Mouse (Mus musculus) liver, embryonic 13.5 days (tissue): Measurements from ENCODE around the gene Ntrk3. TPM values are rescaled to one million over a fixed set of nuclear protein-coding genes. Genes with fewer than 3 reads are reported as not detected.

ENCODE experiments used
- ATAC-seq: fragments of 200-750 bp; cut with Nextera tagmentation; 2 replicates; pipeline ENCODE4 v1.8.0; 2017; ENCODE audit warnings: low read depth, mild to moderate bottlenecking, moderate number of reproducible peaks, moderate library complexity
- DNase-seq: peaks from one replicate; pipeline ENCODE4 v3.0.0; 2022
- H3K27ac ChIP-seq: fragments of 300-500 bp; sonication (generic); 2 replicates; pipeline ENCODE4 v1.5.1; 2015; ENCODE audit warnings: moderate library complexity, mild to moderate bottlenecking, inconsistent platforms
- H3K27me3 ChIP-seq: fragments of 300-500 bp; sonication (generic); 2 replicates; pipeline ENCODE4 v1.6.1; 2015; ENCODE audit warnings: mild to moderate bottlenecking, inconsistent platforms
- H3K36me3 ChIP-seq: fragments of 300-500 bp; sonication (generic); 2 replicates; pipeline ENCODE4 v1.6.1; 2015; ENCODE audit warnings: mild to moderate bottlenecking, inconsistent platforms
- H3K4me1 ChIP-seq: fragments of 300-500 bp; sonication (generic); replicated peaks from 2 replicates; pipeline ENCODE4 v1.6.1; 2015; ENCODE audit warnings: inconsistent platforms
- H3K4me2 ChIP-seq: fragments of 300-500 bp; sonication (generic); 2 replicates; pipeline ENCODE4 v1.6.1; 2015; ENCODE audit warnings: inconsistent platforms, mild to moderate bottlenecking, moderate library complexity
- H3K4me3 ChIP-seq: fragments of 300-500 bp; sonication (generic); replicated peaks from 2 replicates; pipeline ENCODE4 v1.5.1; 2015; ENCODE audit warnings: mild to moderate bottlenecking, inconsistent platforms
- H3K9ac ChIP-seq: fragments of 300-500 bp; sonication (generic); 2 replicates; pipeline ENCODE4 v1.6.1; 2015; ENCODE audit warnings: mild to moderate bottlenecking, inconsistent platforms
- H3K9me3 ChIP-seq: fragments of 300-500 bp; sonication (generic); replicated peaks from 2 replicates; pipeline ENCODE4 v1.6.1; 2016; ENCODE audit warnings: inconsistent platforms
- WGBS: fragments of 180-500 bp; shearing (Covaris S2); methylation state at CpG from one replicate; pipeline ENCODE4 v1.1.7; 2015; ENCODE audit not compliant: insufficient replicate concordance; 5-methylcytosine and 5-hydroxymethylcytosine counted together
- polyA plus RNA-seq: library from polyadenylated mRNA; unstranded; fragments of >200 nt; fragmentation: Nextera tagmentation; extraction: Ambion mirVana; gene quantifications from 2 replicates; pipeline ENCODE4 v1.2.1, GENCODE M21; 2015

The Ntrk3 gene
- polyA plus RNA-seq, 1 experiment from 2014 or later = 0.20 TPM

GRCm38 (mm10) chr7:78248119-78248642 is 489.6 kb downstream of the Ntrk3 start:
- no peaks in the 10 kb centered on the region for H3K36me3 ChIP-seq
- ATAC-seq (no peak), DNase-seq (no peak)
- no peaks in the 10 kb centered on the region for H3K27me3 ChIP-seq
- H3K9me3 ChIP-seq = no peaks in the 10 kb centered on the region
- H3K27ac ChIP-seq = no peak overlapping the region
- H3K9ac ChIP-seq = no peak overlapping the region
- H3K4me2 ChIP-seq = no peak overlapping the region
- H3K4me3 ChIP-seq = no peak overlapping the region
- WGBS = 48% methylated on average over 5 of the region's 5 CpGs
- H3K4me1 ChIP-seq = no peaks in the 10 kb centered on the region

- no peak overlapping the region for H3K4me2 ChIP-seq
- H3K4me3 ChIP-seq = no peak overlapping the region
- H3K27me3 ChIP-seq = no peaks in the 10 kb centered on the region
- 37% methylated on average over 2 of the region's 2 CpGs for WGBS
- no peaks in the 10 kb centered on the region for H3K9me3 ChIP-seq
- no peak overlapping the region for H3K27ac ChIP-seq
- ATAC-seq (no peak), DNase-seq (no peak)
- no peaks in the 10 kb centered on the region for H3K36me3 ChIP-seq
- H3K9ac ChIP-seq = no peak overlapping the region
- no peaks in the 10 kb centered on the region for H3K4me1 ChIP-seq
Measured at GRCm38 (mm10) chr7:78239012-78239411, 498.8 kb downstream of the Ntrk3 start.

- Histone ChIP-seq H3K27me3 (no peaks in the 10 kb centered on the region), H3K4me1 (no peaks in the 10 kb centered on the region), H3K27ac (no peak overlapping the region), H3K9me3 (no peaks in the 10 kb centered on the region), H3K9ac (no peak overlapping the region), H3K4me3 (no peak overlapping the region), H3K4me2 (no peak overlapping the region), H3K36me3 (no peaks in the 10 kb centered on the region)
- no peak for ATAC-seq
- DNase-seq = no peak
- 28% methylated on average over 6 of the region's 6 CpGs for WGBS
Measured at GRCm38 (mm10) chr7:78221668-78222067, 516.1 kb downstream of the Ntrk3 start.

- WGBS = 56% methylated on average over 4 of the region's 4 CpGs
- Histone ChIP-seq H3K4me1 (no peaks in the 10 kb centered on the region), H3K27me3 (no peaks in the 10 kb centered on the region), H3K4me3 (no peak overlapping the region), H3K9me3 (no peaks in the 10 kb centered on the region), H3K27ac (no peak overlapping the region), H3K36me3 (no peaks in the 10 kb centered on the region), H3K4me2 (no peak overlapping the region), H3K9ac (no peak overlapping the region)
- ATAC-seq (no peak), DNase-seq (no peak)
Measured at GRCm38 (mm10) chr7:78220949-78221348, 516.9 kb downstream of the Ntrk3 start.

GRCm38 (mm10) chr7:78190931-78191653 is 546.7 kb downstream of the Ntrk3 start:
- H3K27me3 ChIP-seq = no peaks in the 10 kb centered on the region

GRCm38 (mm10) chr7:78185578-78185977 is 552.2 kb downstream of the Ntrk3 start:
- Histone ChIP-seq H3K36me3 (no peaks in the 10 kb centered on the region), H3K4me3 (no peak overlapping the region), H3K9me3 (no peaks in the 10 kb centered on the region), H3K27ac (no peak overlapping the region), H3K4me2 (no peak overlapping the region), H3K4me1 (no peaks in the 10 kb centered on the region), H3K27me3 (no peaks in the 10 kb centered on the region), H3K9ac (no peak overlapping the region)
- WGBS = 46% methylated on average over 4 of the region's 4 CpGs
- DNase-seq (no peak), ATAC-seq (no peak)

More at GRCm38 (mm10) chr7:78190931-78191653, 546.7 kb downstream of the Ntrk3 start:
- Histone ChIP-seq H3K9me3 (no peaks in the 10 kb centered on the region), H3K4me2 (no peak overlapping the region), H3K4me1 (no peaks in the 10 kb centered on the region), H3K27ac (no peak overlapping the region), H3K9ac (no peak overlapping the region), H3K36me3 (no peaks in the 10 kb centered on the region), H3K4me3 (no peak overlapping the region)
- 18% methylated on average over 17 of the region's 17 CpGs for WGBS
- DNase-seq (no peak), ATAC-seq (no peak)

- Histone ChIP-seq H3K4me1 (no peaks in the 10 kb centered on the region), H3K27ac (no peak overlapping the region), H3K4me2 (no peak overlapping the region), H3K36me3 (no peaks in the 10 kb centered on the region), H3K9me3 (no peaks in the 10 kb centered on the region), H3K4me3 (no peak overlapping the region), H3K9ac (no peak overlapping the region), H3K27me3 (no peaks in the 10 kb centered on the region)
- ATAC-seq = no peak
- DNase-seq = no peak
- 26% methylated on average over 1 of the region's 1 CpGs for WGBS
Measured at GRCm38 (mm10) chr7:78183396-78183795, 554.4 kb downstream of the Ntrk3 start.

- ATAC-seq = no peak
Measured at GRCm38 (mm10) chr7:78179996-78180665, 557.7 kb downstream of the Ntrk3 start.

GRCm38 (mm10) chr7:78172267-78172955 is 565.4 kb downstream of the Ntrk3 start:
- no peak for ATAC-seq
- H3K4me3 ChIP-seq = no peak overlapping the region
- WGBS = 50% methylated on average over 5 of the region's 5 CpGs
- no peak overlapping the region for H3K9ac ChIP-seq
- H3K4me2 ChIP-seq = no peak overlapping the region
- no peak overlapping the region for H3K27ac ChIP-seq
- no peak for DNase-seq
- H3K9me3 ChIP-seq = no peaks in the 10 kb centered on the region
- H3K36me3 ChIP-seq = no peaks in the 10 kb centered on the region
- H3K4me1 ChIP-seq = no peaks in the 10 kb centered on the region
- H3K27me3 ChIP-seq = no peaks in the 10 kb centered on the region

More at GRCm38 (mm10) chr7:78179996-78180665, 557.7 kb downstream of the Ntrk3 start:
- Histone ChIP-seq H3K4me1 (no peaks in the 10 kb centered on the region), H3K9ac (no peak overlapping the region), H3K4me3 (no peak overlapping the region), H3K9me3 (no peaks in the 10 kb centered on the region), H3K4me2 (no peak overlapping the region), H3K27ac (no peak overlapping the region), H3K36me3 (no peaks in the 10 kb centered on the region), H3K27me3 (no peaks in the 10 kb centered on the region)
- DNase-seq = no peak
- 56% methylated on average over 4 of the region's 4 CpGs for WGBS

- Histone ChIP-seq H3K9ac (no peak overlapping the region), H3K4me1 (no peaks in the 10 kb centered on the region), H3K9me3 (no peaks in the 10 kb centered on the region), H3K4me3 (no peak overlapping the region), H3K4me2 (no peak overlapping the region), H3K27me3 (no peaks in the 10 kb centered on the region), H3K27ac (no peak overlapping the region), H3K36me3 (no peaks in the 10 kb centered on the region)
- ATAC-seq (no peak), DNase-seq (no peak)
- 50% methylated on average over 1 of the region's 1 CpGs for WGBS
Measured at GRCm38 (mm10) chr7:78165466-78165865, 572.3 kb downstream of the Ntrk3 start.

- Histone ChIP-seq H3K27me3 (no peaks in the 10 kb centered on the region), H3K9ac (no peak overlapping the region), H3K27ac (no peak overlapping the region), H3K4me2 (no peak overlapping the region), H3K36me3 (no peaks in the 10 kb centered on the region), H3K4me1 (no peaks in the 10 kb centered on the region), H3K9me3 (no peaks in the 10 kb centered on the region), H3K4me3 (no peak overlapping the region)
- 51% methylated on average over 2 of the region's 2 CpGs for WGBS
- DNase-seq = no peak
- ATAC-seq = no peak
Measured at GRCm38 (mm10) chr7:78157946-78158345, 579.9 kb downstream of the Ntrk3 start.
